Mouse (Mus musculus): ENCODE measurements around the gene Kpnb1. TPM values are rescaled to one million over a fixed set of nuclear protein-coding genes. Genes with fewer than 3 reads are reported as not detected.
A peak's percentile ranks its signal among the peaks of the same experiment; 100 is the strongest.

The Kpnb1 gene
- polyA plus RNA-seq, 1 experiment from 2014 or later, result 34.0 TPM

- no peak overlapping the region for H3K27ac ChIP-seq
- WGBS, result 63% methylated on average over 4 of the region's 4 CpGs
- TF ChIP-seq CTCF (IDR thresholded peaks at IDR 0.05; ENCODE audit: low read depth), result no peak
Observed at GRCm38 (mm10) chr11:97140811-97141210, 46.9 kb downstream of the Kpnb1 start.

GRCm38 (mm10) chr11:97139256-97139655 lies 48.4 kb downstream of the Kpnb1 start:
- H3K4me3 ChIP-seq (replicated peaks; ENCODE audit: low read depth, low read length), result peak overlapping the region; percentile 27
- WGBS, result 55% methylated on average over 14 of the region's 15 CpGs
- H3K9ac ChIP-seq (ENCODE audit: low read depth, low read length), result peak overlapping the region; percentile 49
- H3K4me2 ChIP-seq (ENCODE audit: low read length), result peak overlapping the region; percentile 68
- no peaks in the 10 kb centered on the region for H3K9me3 ChIP-seq (replicated peaks; ENCODE audit: low read length)
- no peak overlapping the region for H3K27ac ChIP-seq
- no peaks in the 10 kb centered on the region for H3K27me3 ChIP-seq (ENCODE audit: insufficient read depth, low read length)
- 0 out of 2 replicates have a peak, but pooled peaks cover 2% of the 10 kb centered on the region for H3K36me3 ChIP-seq (ENCODE audit: insufficient read depth, low read length)
- DNase-seq (ENCODE audit: low spot score) (no peak), ATAC-seq (replicated peaks; ENCODE audit: low FRiP score, low read depth) (peak; percentile 31; the same call in 1 of the 2 replicates)
- TF ChIP-seq CTCF (IDR thresholded peaks at IDR 0.05; ENCODE audit: low read depth), result no peak
- H3K4me1 ChIP-seq (replicated peaks; ENCODE audit: insufficient read depth, low read length), result 0 out of 2 replicates have a peak, but pooled peaks cover 1% of the 10 kb centered on the region

More at GRCm38 (mm10) chr11:97140811-97141210, 46.9 kb downstream of the Kpnb1 start:
- ATAC-seq (replicated peaks; ENCODE audit: low FRiP score, low read depth) (no peak), DNase-seq (ENCODE audit: low spot score) (no peak)
- Histone ChIP-seq H3K9me3 (replicated peaks; ENCODE audit: low read length) (no peaks in the 10 kb centered on the region), H3K4me1 (replicated peaks; ENCODE audit: insufficient read depth, low read length) (no peaks in the 10 kb centered on the region), H3K4me3 (replicated peaks; ENCODE audit: low read depth, low read length) (no peak overlapping the region), H3K4me2 (ENCODE audit: low read length) (no peak overlapping the region), H3K9ac (ENCODE audit: low read depth, low read length) (no peak overlapping the region), H3K27me3 (ENCODE audit: insufficient read depth, low read length) (no peaks in the 10 kb centered on the region), H3K36me3 (ENCODE audit: insufficient read depth, low read length) (0 out of 2 replicates have a peak, but pooled peaks cover 5% of the 10 kb centered on the region)

GRCm38 (mm10) chr11:97138554-97139226 lies 49.0 kb downstream of the Kpnb1 start:
- H3K27ac ChIP-seq, result no peak overlapping the region
- peak; percentile 45 for ATAC-seq (replicated peaks; ENCODE audit: low FRiP score, low read depth)
- H3K27me3 ChIP-seq (ENCODE audit: insufficient read depth, low read length), result no peaks in the 10 kb centered on the region
- DNase-seq (ENCODE audit: low spot score), result peak; percentile 31
- H3K4me3 ChIP-seq (replicated peaks; ENCODE audit: low read depth, low read length), result peak overlapping the region; percentile 27
- peak overlapping the region; percentile 49 for H3K9ac ChIP-seq (ENCODE audit: low read depth, low read length)
- H3K36me3 ChIP-seq (ENCODE audit: insufficient read depth, low read length), result 0 out of 2 replicates have a peak, but pooled peaks cover 2% of the 10 kb centered on the region
- no peak for TF ChIP-seq CTCF (IDR thresholded peaks at IDR 0.05; ENCODE audit: low read depth)
- WGBS, result 32% methylated on average over 65 of the region's 69 CpGs
- 0 out of 2 replicates have a peak, but pooled peaks cover 3% of the 10 kb centered on the region for H3K4me1 ChIP-seq (replicated peaks; ENCODE audit: insufficient read depth, low read length)
- H3K9me3 ChIP-seq (replicated peaks; ENCODE audit: low read length), result no peaks in the 10 kb centered on the region
- peak overlapping the region; percentile 68 for H3K4me2 ChIP-seq (ENCODE audit: low read length)

DNA sequence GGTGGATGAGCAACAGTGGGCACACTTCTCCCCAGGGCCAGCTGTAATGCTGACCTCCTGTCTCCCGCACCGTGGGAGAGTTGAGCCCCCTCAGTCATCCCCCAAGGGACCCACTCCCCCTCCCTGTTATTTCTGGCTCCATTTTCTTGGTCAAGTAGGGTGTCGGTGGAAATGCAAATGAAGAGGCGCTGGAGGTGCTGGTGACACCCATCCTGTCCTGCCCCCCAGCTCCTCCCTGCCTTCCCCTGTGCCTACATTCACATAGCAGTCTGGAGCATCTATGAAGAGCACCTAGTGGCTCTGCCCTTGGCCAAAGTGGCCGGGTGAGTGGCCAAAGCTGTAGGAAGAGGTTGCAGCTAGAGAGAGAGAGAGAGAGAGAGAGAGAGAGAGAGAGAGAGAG lies 54.4 kb downstream of the Kpnb1 start:
- Histone ChIP-seq H3K36me3 (ENCODE audit: insufficient read depth, low read length) (no peaks in the 10 kb centered on the region), H3K4me3 (replicated peaks; ENCODE audit: low read depth, low read length) (no peak overlapping the region), H3K27ac (no peak overlapping the region), H3K4me2 (ENCODE audit: low read length) (no peak overlapping the region), H3K4me1 (replicated peaks; ENCODE audit: insufficient read depth, low read length) (0 out of 2 replicates have a peak, but pooled peaks cover 3% of the 10 kb centered on the region), H3K9me3 (replicated peaks; ENCODE audit: low read length) (no peaks in the 10 kb centered on the region), H3K27me3 (ENCODE audit: insufficient read depth, low read length) (no peaks in the 10 kb centered on the region), H3K9ac (ENCODE audit: low read depth, low read length) (no peak overlapping the region)
- ATAC-seq (replicated peaks; ENCODE audit: low FRiP score, low read depth) (no peak), DNase-seq (ENCODE audit: low spot score) (no peak)
- TF ChIP-seq CTCF (IDR thresholded peaks at IDR 0.05; ENCODE audit: low read depth), result no peak
- WGBS, result 40% methylated on average over 5 of the region's 5 CpGs

- 0 out of 2 replicates have a peak, but pooled peaks cover 3% of the 10 kb centered on the region for H3K4me1 ChIP-seq (replicated peaks; ENCODE audit: insufficient read depth, low read length)
- 21% methylated on average over 6 of the region's 6 CpGs for WGBS
- no peak overlapping the region for H3K27ac ChIP-seq
- no peak overlapping the region for H3K9ac ChIP-seq (ENCODE audit: low read depth, low read length)
- H3K36me3 ChIP-seq (ENCODE audit: insufficient read depth, low read length), result no peaks in the 10 kb centered on the region
- no peaks in the 10 kb centered on the region for H3K27me3 ChIP-seq (ENCODE audit: insufficient read depth, low read length)
- no peak for ATAC-seq (replicated peaks; ENCODE audit: low FRiP score, low read depth)
- TF ChIP-seq CTCF (IDR thresholded peaks at IDR 0.05; ENCODE audit: low read depth), result no peak
- DNase-seq (ENCODE audit: low spot score), result no peak
- no peaks in the 10 kb centered on the region for H3K9me3 ChIP-seq (replicated peaks; ENCODE audit: low read length)
- no peak overlapping the region for H3K4me2 ChIP-seq (ENCODE audit: low read length)
- H3K4me3 ChIP-seq (replicated peaks; ENCODE audit: low read depth, low read length), result no peak overlapping the region
Observed at GRCm38 (mm10) chr11:97132185-97132584, 55.5 kb downstream of the Kpnb1 start.

DNA sequence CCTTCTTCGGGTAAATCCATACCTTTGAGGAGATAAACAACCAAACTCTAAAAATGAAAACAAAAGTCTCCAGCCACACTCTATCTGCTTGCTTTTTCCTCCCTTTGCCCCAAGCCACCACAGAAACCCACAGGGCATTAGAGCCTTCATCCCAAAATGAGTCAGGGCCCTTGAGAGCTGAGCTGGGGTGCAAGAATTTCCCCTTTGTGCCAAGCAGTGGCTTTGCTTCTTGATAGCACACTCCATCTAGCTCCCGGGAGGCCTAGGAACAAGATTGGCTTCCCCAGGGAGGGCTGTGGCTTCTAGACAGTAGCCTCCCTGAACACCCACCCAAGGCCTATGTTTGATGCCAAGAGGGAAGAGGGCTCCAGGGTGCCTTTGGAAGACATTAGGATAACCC lies 56.0 kb downstream of the Kpnb1 start:
- H3K4me2 ChIP-seq (ENCODE audit: low read length), result no peak overlapping the region
- no peaks in the 10 kb centered on the region for H3K9me3 ChIP-seq (replicated peaks; ENCODE audit: low read length)
- H3K27me3 ChIP-seq (ENCODE audit: insufficient read depth, low read length), result no peaks in the 10 kb centered on the region
- no peak overlapping the region for H3K9ac ChIP-seq (ENCODE audit: low read depth, low read length)
- DNase-seq (ENCODE audit: low spot score), result no peak
- no peak overlapping the region for H3K27ac ChIP-seq
- ATAC-seq (replicated peaks; ENCODE audit: low FRiP score, low read depth), result no peak
- no peaks in the 10 kb centered on the region for H3K36me3 ChIP-seq (ENCODE audit: insufficient read depth, low read length)
- H3K4me3 ChIP-seq (replicated peaks; ENCODE audit: low read depth, low read length), result no peak overlapping the region
- 75% methylated on average over 2 of the region's 2 CpGs for WGBS
- 0 out of 2 replicates have a peak, but pooled peaks cover 3% of the 10 kb centered on the region for H3K4me1 ChIP-seq (replicated peaks; ENCODE audit: insufficient read depth, low read length)
- TF ChIP-seq CTCF (IDR thresholded peaks at IDR 0.05; ENCODE audit: low read depth), result no peak

All from kidney, postnatal 0 days (tissue).